34 mouse cellular contexts compared by ENCODE assay signal in genomic region chr14:121965461-121965860, GRCm38 (mm10). TPM values are rescaled to one million over a fixed set of nuclear protein-coding genes. Genes with fewer than 3 reads are reported as not detected.
DNase-seq lines count a peak whose midpoint lies in the region; ATAC-seq and TF ChIP-seq lines count a peak whose summit lies in the region.
"Had no signal": no experiment of that assay in that cellular context is flagged by ENCODE, and none has a peak within 500 bp of the region (broad histone marks: within the 10 kb centered on the region; RNA-seq: fewer than 3 reads in every experiment).

No protein-coding gene starts in this region.

- H3K9ac ChIP-seq in heart, embryonic 14.5 days (ENCODE audit: low read length), result no peak overlapping the region
- H3K9ac ChIP-seq: heart, embryonic 15.5 days; hindbrain, embryonic 15.5 days; liver, embryonic 14.5 days; midbrain, embryonic 12.5 days; neural tube, embryonic 13.5 days; stomach, embryonic 15.5 days had no signal

- intact Hi-C loops in heart, postnatal 14 days (cut with DNase I), result loop anchor here (5.0 kb wide), 1 partner anchor 33 kb away; no protein-coding TSS in a partner anchor

- TF ChIP-seq POLR2A in bone marrow, adult 2 months (IDR thresholded peaks at IDR 0.05; ENCODE audit: borderline replicate concordance, control insufficient read depth, low read depth, low read length), result no peak

- TF ChIP-seq CTCF in bone marrow, adult 2 months (IDR thresholded peaks at IDR 0.05; ENCODE audit: control insufficient read depth, insufficient read depth, low read length), result no peak

- WGBS in heart, embryonic 14.5 days, result 81% methylated on average over 4 of the region's 4 CpGs
- 73% methylated on average over 4 of the region's 4 CpGs for WGBS in bone marrow, adult 2 months

- H3K4me3 ChIP-seq in heart, embryonic 14.5 days (ENCODE audit: control insufficient read depth in 1 of 2, insufficient read depth in 1 of 2, low read depth in 1 of 2, low read length in 2 of 2), result no peak overlapping the region
- no peak overlapping the region for H3K4me3 ChIP-seq in bone marrow, adult 2 months (replicated peaks; ENCODE audit: control insufficient read depth, low read depth, low read length)
- H3K4me3 ChIP-seq: erythroblast, embryonic 14.5 days; hindbrain, embryonic 15.5 days; midbrain, embryonic 12.5 days; myocyte; neural tube, embryonic 13.5 days; stomach, embryonic 15.5 days had no signal

- no peaks in the 10 kb centered on the region for H3K9me3 ChIP-seq in heart, embryonic 14.5 days (ENCODE audit: control insufficient read depth, low read length)
- H3K9me3 ChIP-seq: G1E; heart, embryonic 15.5 days; hindbrain, embryonic 15.5 days; megakaryocyte, embryonic 14.5 days; midbrain, embryonic 12.5 days; neural tube, embryonic 13.5 days; stomach, embryonic 15.5 days had no signal

- H3K27ac ChIP-seq in heart, embryonic 14.5 days (replicated peaks in 1 of 2; ENCODE audit: control insufficient read depth in 1 of 2, insufficient read depth in 1 of 2, low read depth in 2 of 2, low read length in 2 of 2), result 0 out of 4 replicates have a peak overlapping the region, but pooled peaks of 1 of the 2 experiments have one; percentile 19
- H3K27ac ChIP-seq in bone marrow, adult 2 months (ENCODE audit: control insufficient read depth, insufficient read depth, low read depth, low read length, poor library complexity), result peak overlapping the region; percentile 16; the same call in 1 of the 2 replicates
- H3K27ac ChIP-seq: gastrocnemius, adult 2 months; heart, embryonic 15.5 days; hindbrain, embryonic 15.5 days; liver, embryonic 14.5 days; midbrain, embryonic 12.5 days; neural tube, embryonic 13.5 days; stomach, embryonic 15.5 days had no signal

- H3K36me3 ChIP-seq in heart, embryonic 14.5 days (ENCODE audit: control insufficient read depth, insufficient read depth, low read length), result no peaks in the 10 kb centered on the region
- peaks cover 5% of the 10 kb centered on the region for H3K36me3 ChIP-seq in splenic B cell, adult 2 months (ENCODE audit: control insufficient read depth, insufficient read depth, low read length, poor library complexity, severe bottlenecking)
- H3K36me3 ChIP-seq: heart, embryonic 15.5 days; hindbrain, embryonic 15.5 days; midbrain, embryonic 12.5 days; neural tube, embryonic 13.5 days; stomach, embryonic 15.5 days had no signal

- peak overlapping the region; percentile 48 for H3K4me2 ChIP-seq in heart, embryonic 14.5 days (ENCODE audit: low read length)
- H3K4me2 ChIP-seq: hindbrain, embryonic 15.5 days; midbrain, embryonic 12.5 days; neural tube, embryonic 13.5 days; stomach, embryonic 15.5 days had no signal

- no peak for ATAC-seq in heart, embryonic 14.5 days (ENCODE audit: insufficient number of reproducible peaks, insufficient read depth, low FRiP score, low read depth)
- ATAC-seq: forebrain, embryonic 16.5 days had no signal

- no peaks in the 10 kb centered on the region for H3K27me3 ChIP-seq in heart, embryonic 14.5 days (ENCODE audit: control insufficient read depth, insufficient read depth, low read length)
- H3K27me3 ChIP-seq in splenic B cell, adult 2 months (ENCODE audit: control insufficient read depth, insufficient read depth, low read length, poor library complexity, severe bottlenecking), result no peaks in the 10 kb centered on the region
- H3K27me3 ChIP-seq: heart, embryonic 15.5 days; hindbrain, embryonic 15.5 days; megakaryocyte, embryonic 14.5 days; midbrain, embryonic 12.5 days; neural tube, embryonic 13.5 days; stomach, embryonic 15.5 days had no signal

- DNase-seq in heart, postnatal 14 days, result no peak
- peak; percentile 61 for DNase-seq in thymus, postnatal 0 days (ENCODE audit: low spot score)
- DNase-seq in thymus, postnatal 14 days, result no peak
- peak; percentile 38 for DNase-seq in splenic B cell, adult 2 months (ENCODE audit: low read depth, low spot score)
- DNase-seq in cerebellum, postnatal 36 days, result no peak
- DNase-seq in lung, postnatal 10 days, result no peak
- DNase-seq: adrenal gland, postnatal 10 days; cerebellum, adult 11-12 months; cerebellum, postnatal 10 days; gastrocnemius, adult 2 months; kidney, adult 11 months; kidney, postnatal 14 days; layer of hippocampus, adult 9-11 months; liver; lung, adult 2 months; lung, postnatal 14 days; right cerebral cortex, postnatal 4 days had no signal

- H3K4me1 ChIP-seq in heart, embryonic 14.5 days (ENCODE audit: control insufficient read depth in 2 of 2, insufficient read depth in 2 of 2, low read length in 2 of 2), result peaks cover 19 to 48% of the 10 kb centered on the region in 2 experiments
- H3K4me1 ChIP-seq in bone marrow, adult 2 months (ENCODE audit: control insufficient read depth, insufficient read depth, low read length), result peaks cover 4% of the 10 kb centered on the region

RNA-seq across cellular contexts. Expression of gene Gpr183, which starts 0.5 kb away (rescaled TPM):
- polyA plus RNA-seq in heart, embryonic 14.5 days (2014; fragmentation: Nextera tagmentation; extraction: Ambion mirVana), result 1.9 and 2.4 TPM in 2 replicates
- under 1 TPM; 0.54 to 0.67 TPM for total RNA-seq in heart, postnatal 14 days (2021)
- 12.5 and 13.4 TPM in 2 replicates for polyA plus RNA-seq in thymus, postnatal 0 days (2015; fragmentation: Nextera tagmentation; extraction: Ambion mirVana)
- polyA plus RNA-seq in bone marrow, adult 2 months (2011; ENCODE audit: insufficient read depth, insufficient read length, low replicate concordance, missing spikeins), result 0.83 and 1.5 TPM in 2 replicates

RNA-seq across cellular contexts. Expression of gene Gpr18, which starts 49.9 kb away (rescaled TPM):
- not detected in 2 replicates for polyA plus RNA-seq in heart, embryonic 14.5 days (2014; fragmentation: Nextera tagmentation; extraction: Ambion mirVana)
- total RNA-seq in heart, postnatal 14 days (2021), result under 1 TPM in 1 of 2 experiments, not detected in 1; 0.39 TPM
- 5.5 and 6.3 TPM in 2 replicates for polyA plus RNA-seq in thymus, postnatal 0 days (2015; fragmentation: Nextera tagmentation; extraction: Ambion mirVana)
- 2.8 and 3.4 TPM in 2 replicates for polyA plus RNA-seq in bone marrow, adult 2 months (2011; ENCODE audit: insufficient read depth, insufficient read length, low replicate concordance, missing spikeins)
- total RNA-seq: gastrocnemius, adult 2 months; gastrocnemius, postnatal 4 days; left cerebral cortex, adult 18-20 months; left cerebral cortex, postnatal 14 days; midbrain, postnatal 0 days had no signal
- polyA plus RNA-seq: erythroblast, embryonic 14.5 days; G1E; myocyte had no signal

Comparison
In these comparisons a context has a peak if more than half of its experiments do, and no peak if none do; other contexts are left out.
1. DNase-seq: peak in thymus, postnatal 0 days (single experiment) and splenic B cell, adult 2 months (single experiment); none in heart, postnatal 14 days (0 of 2), thymus, postnatal 14 days (single experiment), cerebellum, postnatal 36 days (0 of 2) and lung, postnatal 10 days (single experiment).